Mouse (Mus musculus): Measurements from ENCODE around the gene Shcbp1. TPM values are rescaled to one million over a fixed set of nuclear protein-coding genes. Genes with fewer than 3 reads are reported as not detected.

Shcbp1 gene
- polyA plus RNA-seq, 1 experiment from 2014 or later: 93.2 TPM

Other genes starting within 250 kb of the Shcbp1 start
- 12.3 and 14.3 TPM in 2 replicates for gene Zfp958, start 166.4 kb downstream of the Shcbp1 start, polyA plus RNA-seq (2016; fragmentation: Nextera tagmentation; extraction: Ambion mirVana)

All from midbrain, embryonic 10.5 days (tissue).